Mouse (Mus musculus): Measurements from ENCODE around the gene Gm44596. TPM values are rescaled to one million over a fixed set of nuclear protein-coding genes. Genes with fewer than 3 reads are reported as not detected.

Gene Gm44596
- not detected in 2 replicates for polyA plus RNA-seq (2015; fragmentation: Nextera tagmentation; extraction: Ambion mirVana)

GRCm38 (mm10) chr6:128375192-128375591, at the start of gene Gm44596, which contains the start of gene Tex52:
Gm44596 (plus strand) TSS chr6:128375503.
Tex52 (plus strand) TSS chr6:128375456.

DNA sequence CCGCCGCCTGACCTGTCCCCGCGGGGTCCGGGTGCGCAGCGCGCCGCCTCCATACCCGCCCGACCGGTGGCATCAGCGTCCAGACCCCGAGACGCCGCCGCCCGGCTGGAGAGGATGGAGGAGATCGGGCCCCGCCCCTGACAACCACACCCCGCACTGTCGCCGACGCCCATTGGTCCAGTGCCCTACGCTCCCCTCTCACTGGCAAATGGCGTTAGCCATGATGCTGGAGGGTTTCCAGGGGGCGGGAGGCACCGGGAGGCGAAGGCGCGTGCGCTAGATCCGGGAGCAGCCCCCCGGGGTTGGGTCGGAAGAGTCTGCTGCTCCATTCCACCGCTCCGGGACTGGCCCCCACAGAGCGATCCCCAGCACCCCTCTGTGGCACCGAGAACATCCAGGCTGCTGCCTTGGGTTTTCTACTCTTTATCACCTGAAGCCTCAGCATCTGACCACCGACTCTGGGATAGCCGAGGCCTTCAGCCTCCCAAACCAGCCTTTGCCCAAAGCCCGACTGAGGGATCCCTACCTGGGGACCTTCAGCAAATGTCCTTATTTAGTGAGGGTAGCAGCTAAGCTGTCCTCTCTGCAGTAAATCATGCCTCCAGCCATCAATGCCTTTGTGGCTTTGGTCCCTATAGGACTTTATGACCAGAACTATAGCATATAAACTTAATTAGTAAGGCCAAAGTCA, 19.4 kb upstream of the Gm44596 start, which contains the start of gene Tulp3:
Tulp3 (minus strand) TSS at position 126 of the 691 bp plus-strand sequence.

GRCm38 (mm10) chr6:128362381-128363006, 12.8 kb upstream of the Gm44596 start, which contains the start of the genes Rhno1 and Foxm1:
Rhno1 (minus strand) TSS chr6:128362911.
Foxm1 (plus strand) TSS chr6:128362967.

GRCm38 (mm10) chr6:128398996-128399395, 23.7 kb downstream of the Gm44596 start, which contains the start of gene Nrip2:
Nrip2 (plus strand) TSS chr6:128399296.

GRCm38 (mm10) chr6:128424269-128425019, 49.1 kb downstream of the Gm44596 start, which contains the start of gene Itfg2:
Itfg2 (minus strand) TSS chr6:128424931.

DNA sequence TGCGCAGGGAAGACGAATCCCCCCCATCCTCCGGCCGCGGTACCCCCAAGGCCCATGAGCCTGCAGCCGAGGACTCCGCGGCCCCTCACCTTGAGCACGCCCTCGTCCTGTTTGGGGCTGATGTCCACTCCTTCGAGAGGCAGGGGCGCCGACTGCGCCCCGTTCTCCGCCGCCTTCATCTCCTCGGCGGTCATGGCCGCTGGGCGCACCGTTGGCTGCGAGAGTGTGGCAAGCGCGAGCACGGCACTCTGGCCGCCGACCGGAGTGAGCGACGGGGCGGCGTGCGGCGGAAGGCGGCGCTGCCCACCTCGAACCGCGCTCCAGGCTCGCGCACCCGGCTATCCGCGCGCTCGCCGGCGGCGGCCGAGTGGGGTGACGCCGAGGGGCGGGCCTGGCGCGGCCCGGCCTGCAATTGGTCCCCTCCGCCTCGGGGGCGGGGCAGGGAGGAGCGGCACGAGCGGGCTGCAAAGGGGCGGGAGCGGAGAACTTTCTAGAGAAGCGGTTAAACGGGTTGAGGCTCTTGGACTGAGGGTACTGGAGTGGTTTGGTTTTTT, 63.1 kb downstream of the Gm44596 start, which contains the start of gene Fkbp4:
Fkbp4 (minus strand) TSS at position 361 of the 554 bp plus-strand sequence.

Other genes starting within 250 kb of the Gm44596 start
- gene Tspan9, start 231.9 kb upstream of the Gm44596 start, polyA plus RNA-seq (2015; fragmentation: Nextera tagmentation; extraction: Ambion mirVana) = 23.6 and 30.8 TPM in 2 replicates
- gene Tead4, start 74.7 kb upstream of the Gm44596 start, polyA plus RNA-seq (2015; fragmentation: Nextera tagmentation; extraction: Ambion mirVana) = 0.43 and 0.49 TPM in 2 replicates
- 4.7 and 6.6 TPM in 2 replicates for gene Tulp3, start 19.7 kb upstream of the Gm44596 start, polyA plus RNA-seq (2015; fragmentation: Nextera tagmentation; extraction: Ambion mirVana)
- 73.4 and 75.4 TPM in 2 replicates for gene Rhno1, start 12.6 kb upstream of the Gm44596 start, polyA plus RNA-seq (2015; fragmentation: Nextera tagmentation; extraction: Ambion mirVana)
- gene Foxm1, start 12.5 kb upstream of the Gm44596 start, polyA plus RNA-seq (2015; fragmentation: Nextera tagmentation; extraction: Ambion mirVana) = 11.4 and 13.1 TPM in 2 replicates
- 0.10 TPM in 1 of 2 replicates, not detected in the other for gene Tex52, start within 50 bp of the Gm44596 start, polyA plus RNA-seq (2015; fragmentation: Nextera tagmentation; extraction: Ambion mirVana)
- gene Nrip2, start 23.8 kb downstream of the Gm44596 start, polyA plus RNA-seq (2015; fragmentation: Nextera tagmentation; extraction: Ambion mirVana) = 0.99 and 1.2 TPM in 2 replicates
- gene Itfg2, start 49.4 kb downstream of the Gm44596 start, polyA plus RNA-seq (2015; fragmentation: Nextera tagmentation; extraction: Ambion mirVana) = 14.2 and 16.5 TPM in 2 replicates
- gene Fkbp4, start 63.2 kb downstream of the Gm44596 start, polyA plus RNA-seq (2015; fragmentation: Nextera tagmentation; extraction: Ambion mirVana) = 120 and 123 TPM in 2 replicates
- 0.16 and 0.65 TPM in 2 replicates for gene Pzp, start 151.2 kb downstream of the Gm44596 start, polyA plus RNA-seq (2015; fragmentation: Nextera tagmentation; extraction: Ambion mirVana)
- gene A2ml1, start 206.1 kb downstream of the Gm44596 start, polyA plus RNA-seq (2015; fragmentation: Nextera tagmentation; extraction: Ambion mirVana) = not detected in 2 replicates
- gene Klrb1a, start 248.0 kb downstream of the Gm44596 start, polyA plus RNA-seq (2015; fragmentation: Nextera tagmentation; extraction: Ambion mirVana) = 0.34 and 0.45 TPM in 2 replicates

Data from spleen, postnatal 0 days (tissue).